Mouse (Mus musculus) C2C12 (cell line): ENCODE data around the gene Insc. TPM values are rescaled to one million over a fixed set of nuclear protein-coding genes. Genes with fewer than 3 reads are reported as not detected.

Experiments
- H3K27me3 ChIP-seq: one replicate; pipeline ENCODE4 v1.6.1; 2011; ENCODE audit not compliant: control insufficient read depth, insufficient read depth, insufficient read length
- H3K36me3 ChIP-seq: one replicate; pipeline ENCODE4 v1.6.1; 2011; ENCODE audit not compliant: control insufficient read depth, insufficient read depth
- H3K4me3 ChIP-seq: one replicate; pipeline ENCODE4 v1.5.1; 2011; ENCODE audit warnings: mild to moderate bottlenecking, control low read depth; ENCODE audit not compliant: poor library complexity, insufficient read depth, severe bottlenecking
- H3K79me2 ChIP-seq: one replicate; pipeline ENCODE4 v1.6.1; 2011; ENCODE audit not compliant: control insufficient read depth, insufficient read depth
- H3K79me3 ChIP-seq: one replicate; pipeline ENCODE4 v1.6.1; 2011; ENCODE audit warnings: low read depth, control low read depth
- H3ac ChIP-seq: one replicate; pipeline ENCODE3; 2011; ENCODE audit warnings: low read depth; ENCODE audit not compliant: control insufficient read depth, insufficient read length
- CEBPB ChIP-seq: IDR thresholded peaks from one replicate; pipeline ENCODE4 v1.6.1; 2011; ENCODE audit warnings: low read depth, mild to moderate bottlenecking, control low read depth, moderate library complexity
- CTCF ChIP-seq: IDR thresholded peaks from one replicate; pipeline ENCODE4 v1.5.1; 2011; ENCODE audit not compliant: control insufficient read depth, insufficient read depth, insufficient read length
- FOSL1 ChIP-seq: IDR thresholded peaks from one replicate; pipeline ENCODE4 v1.8.0; 2011; ENCODE audit warnings: mild to moderate bottlenecking, low read length; ENCODE audit not compliant: poor library complexity, insufficient read depth, severe bottlenecking
- MAX ChIP-seq: IDR thresholded peaks from one replicate; pipeline ENCODE4 v1.6.1; 2011; ENCODE audit warnings: mild to moderate bottlenecking, control low read depth
- MYOD1 ChIP-seq: IDR thresholded peaks from one replicate; pipeline ENCODE4 v1.6.1; 2011; ENCODE audit warnings: low read depth; ENCODE audit not compliant: control insufficient read depth, insufficient read length
- MYOG ChIP-seq: IDR thresholded peaks from one replicate; pipeline ENCODE4 v1.6.1; 2011; ENCODE audit not compliant: control insufficient read depth, insufficient read length; ENCODE audit errors: extremely low read depth
- USF1 ChIP-seq: IDR thresholded peaks from one replicate; pipeline ENCODE4 v1.6.1; 2011; ENCODE audit warnings: low read depth, mild to moderate bottlenecking, control low read depth, moderate library complexity
- polyA plus RNA-seq: library from polyadenylated mRNA; unstranded; fragments of >200 nt; fragmentation: generic; extraction: Trizol; gene quantifications from one replicate; pipeline ENCODE4 v1.2.1, GENCODE M21; 2012; ENCODE audit warnings: missing spikeins

Insc gene
- polyA plus RNA-seq, 1 experiment: 0.41 TPM

GRCm38 (mm10) chr7:114818836-114819235, 75.3 kb downstream of the Insc start:
- TF ChIP-seq USF1 (no peak), CEBPB (no peak), MYOD1 (no peak), MYOG (no peak), MAX (no peak), CTCF (no peak), FOSL1 (no peak)
- H3K27me3 ChIP-seq: no peaks in the 10 kb centered on the region
- no peaks in the 10 kb centered on the region for H3K79me2 ChIP-seq
- no peak overlapping the region for H3K4me3 ChIP-seq
- H3ac ChIP-seq: no peak overlapping the region
- H3K36me3 ChIP-seq: no peaks in the 10 kb centered on the region
- H3K79me3 ChIP-seq: no peaks in the 10 kb centered on the region

GRCm38 (mm10) chr7:114822736-114823135, 79.2 kb downstream of the Insc start:
- Histone ChIP-seq H3K79me3 (no peaks in the 10 kb centered on the region), H3K27me3 (no peaks in the 10 kb centered on the region), H3K4me3 (no peak overlapping the region), H3K36me3 (no peaks in the 10 kb centered on the region), H3K79me2 (no peaks in the 10 kb centered on the region), H3ac (no peak overlapping the region)
- TF ChIP-seq MAX (no peak), USF1 (no peak), MYOD1 (no peak), FOSL1 (no peak), CEBPB (no peak), CTCF (no peak), MYOG (no peak)

DNA sequence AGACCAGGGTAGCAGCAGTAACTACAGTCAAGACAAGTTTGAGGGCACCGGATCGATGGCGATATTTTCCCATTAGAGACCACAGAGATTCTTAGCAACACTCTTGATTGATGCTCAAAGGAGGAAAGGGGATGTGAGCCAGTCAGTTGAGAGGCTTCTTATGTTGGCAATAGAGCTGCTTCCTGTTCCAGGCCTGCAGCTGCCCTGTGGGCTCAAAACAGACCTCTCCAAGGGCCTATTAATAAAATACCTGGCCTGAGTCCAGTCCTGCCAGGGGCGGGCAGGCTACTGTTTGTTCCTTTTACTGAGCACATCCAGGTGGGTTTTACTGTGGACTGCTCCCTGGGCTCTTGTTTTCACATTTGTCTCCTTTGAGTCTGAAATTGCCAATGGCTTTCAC, 83.9 kb downstream of the Insc start:
- TF ChIP-seq USF1 (no peak), MYOG (no peak), FOSL1 (no peak), MAX (no peak), CTCF (no peak), MYOD1 (no peak), CEBPB (no peak)
- H3K27me3 ChIP-seq: no peaks in the 10 kb centered on the region
- H3K79me2 ChIP-seq: no peaks in the 10 kb centered on the region
- H3K79me3 ChIP-seq: no peaks in the 10 kb centered on the region
- no peaks in the 10 kb centered on the region for H3K36me3 ChIP-seq
- no peak overlapping the region for H3ac ChIP-seq
- H3K4me3 ChIP-seq: no peak overlapping the region

DNA sequence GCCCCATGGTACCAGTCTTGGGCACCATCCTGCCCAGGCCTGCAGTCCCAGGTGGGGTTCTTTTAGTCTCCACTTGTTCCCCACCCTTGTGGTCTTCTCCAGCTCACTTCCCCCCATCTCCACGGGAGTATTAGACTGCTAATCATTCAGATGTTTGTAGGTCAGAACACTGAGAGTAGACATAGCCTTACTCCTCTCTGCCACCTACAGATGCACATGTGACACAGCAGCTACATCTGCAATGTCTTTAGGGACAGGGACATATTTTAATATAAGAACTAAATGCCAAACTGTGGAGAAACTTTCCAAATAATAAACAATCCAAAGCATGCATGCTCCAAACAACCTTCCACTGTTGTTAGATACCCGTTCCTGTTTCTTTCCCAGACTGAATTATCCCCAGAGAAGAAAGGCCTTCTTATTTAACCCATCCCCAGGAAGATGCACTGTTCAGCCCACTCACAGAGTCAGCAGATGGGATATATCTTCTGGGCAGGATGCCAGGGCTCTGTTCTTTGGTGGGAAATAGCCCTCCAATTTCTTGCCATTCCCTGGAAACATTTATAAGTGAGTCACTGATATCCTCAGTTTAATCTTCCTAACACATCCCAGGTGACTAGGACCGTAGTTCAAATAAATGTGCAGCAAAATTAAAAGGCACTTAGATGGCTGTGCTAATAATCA, 88.9 kb downstream of the Insc start:
- H3K4me3 ChIP-seq: no peak overlapping the region
- no peaks in the 10 kb centered on the region for H3K36me3 ChIP-seq
- H3K79me3 ChIP-seq: no peaks in the 10 kb centered on the region
- H3K27me3 ChIP-seq: no peaks in the 10 kb centered on the region
- no peaks in the 10 kb centered on the region for H3K79me2 ChIP-seq
- no peak overlapping the region for H3ac ChIP-seq
- TF ChIP-seq CEBPB: no peak
- no peak for TF ChIP-seq MYOG
- no peak for TF ChIP-seq MAX
- TF ChIP-seq USF1: no peak
- TF ChIP-seq CTCF: no peak
- TF ChIP-seq MYOD1: no peak
- TF ChIP-seq FOSL1: no peak

GRCm38 (mm10) chr7:114834504-114834903, 91.0 kb downstream of the Insc start:
- no peak overlapping the region for H3ac ChIP-seq
- TF ChIP-seq FOSL1 (no peak), MAX (no peak), MYOD1 (no peak), CTCF (no peak), USF1 (no peak), MYOG (no peak), CEBPB (no peak)
- H3K36me3 ChIP-seq: no peaks in the 10 kb centered on the region
- H3K27me3 ChIP-seq: no peaks in the 10 kb centered on the region
- H3K4me3 ChIP-seq: no peak overlapping the region
- no peaks in the 10 kb centered on the region for H3K79me3 ChIP-seq
- H3K79me2 ChIP-seq: no peaks in the 10 kb centered on the region

- Histone ChIP-seq H3K36me3 (no peaks in the 10 kb centered on the region), H3K27me3 (no peaks in the 10 kb centered on the region), H3K4me3 (no peak overlapping the region), H3K79me2 (no peaks in the 10 kb centered on the region), H3K79me3 (no peaks in the 10 kb centered on the region), H3ac (no peak overlapping the region)
- TF ChIP-seq MYOD1 (no peak), MAX (no peak), CEBPB (no peak), FOSL1 (no peak), MYOG (no peak), USF1 (no peak), CTCF (no peak)
These were observed 93.8 kb downstream of the Insc start for GRCm38 (mm10) chr7:114837268-114837667.
